Mouse (Mus musculus): Measurements from ENCODE around the gene Rassf7.

- TF ChIP-seq CTCF (IDR thresholded peaks at IDR 0.05; ENCODE audit: low read depth) (no peak), EP300 (IDR thresholded peaks at IDR 0.05; ENCODE audit: low read depth) (no peak)
Measured at GRCm38 (mm10) chr7:141230570-141230969, 14.9 kb downstream of the Rassf7 start.
